Mouse (Mus musculus) brain, embryonic 18.5 days (tissue): Measurements from ENCODE around the gene Tmem132d.
"Not testable (repeated sequence)": the region's sequence is repeated elsewhere in the genome, so short reads cannot be mapped to it uniquely, and the experiment has no call there.

Experiments
- DNase-seq: peaks from one replicate; pipeline ENCODE4 v3.0.0-alpha.2; 2012; ENCODE audit warnings: low read depth, low spot score

The Tmem132d gene

DNA sequence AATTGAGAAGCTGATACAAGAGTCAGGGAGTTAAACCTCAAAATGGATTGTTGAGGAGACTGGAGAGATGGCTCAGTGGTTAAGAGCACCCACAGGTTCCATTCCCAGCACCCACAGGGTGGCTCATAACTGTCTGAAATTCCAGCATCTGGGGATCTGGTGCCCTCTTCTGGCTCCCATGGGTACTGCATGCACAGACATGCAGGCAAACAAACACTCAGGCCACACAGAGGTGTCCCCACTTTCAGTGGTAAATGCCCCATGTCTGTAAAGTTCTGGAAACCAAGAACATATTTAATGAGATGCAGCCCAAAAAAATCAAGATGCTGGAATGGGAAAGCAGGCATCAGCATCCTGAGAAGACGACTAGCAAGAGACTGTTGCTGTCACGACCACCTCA, 333.4 kb downstream of the Tmem132d start:
- DNase-seq = no peak

DNA sequence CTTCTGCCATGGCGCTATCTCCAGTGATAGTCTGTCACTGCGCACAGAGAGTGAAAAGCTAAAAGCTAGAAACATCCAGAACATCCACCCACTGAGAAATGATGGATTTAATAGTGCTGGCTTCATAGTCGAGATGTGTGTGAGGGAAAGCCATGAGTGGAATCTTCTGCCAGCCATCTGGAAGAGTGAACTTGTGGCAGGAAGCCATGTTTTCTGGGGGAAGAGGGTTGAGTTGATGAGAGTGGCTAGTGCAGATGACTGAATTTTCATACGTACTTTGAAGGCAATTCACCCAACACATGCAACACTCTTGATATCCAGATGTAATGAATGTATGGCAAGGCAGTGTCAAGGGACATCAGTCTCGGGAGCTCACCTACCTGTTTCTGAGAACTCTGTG, 342.3 kb downstream of the Tmem132d start:
- no peak for DNase-seq

DNA sequence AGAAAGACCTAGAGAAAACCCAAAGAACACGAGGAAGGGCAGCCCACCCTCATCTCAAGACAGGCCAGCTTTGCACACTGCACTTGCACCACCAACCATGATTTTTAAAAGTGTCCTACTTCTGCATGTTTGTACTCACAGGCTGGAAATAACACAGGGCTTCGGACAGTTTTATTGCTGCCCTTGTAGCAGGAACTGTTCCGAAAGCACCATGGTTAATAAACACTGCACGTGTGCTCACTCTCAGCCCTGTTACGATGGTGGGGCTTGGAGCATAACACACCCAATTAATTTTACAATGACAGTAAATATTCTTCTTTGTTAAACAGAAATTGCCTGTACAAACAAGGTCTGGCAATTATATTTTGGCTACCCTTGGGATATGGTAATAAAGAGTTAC, 357.4 kb downstream of the Tmem132d start:
- no peak for DNase-seq

DNA sequence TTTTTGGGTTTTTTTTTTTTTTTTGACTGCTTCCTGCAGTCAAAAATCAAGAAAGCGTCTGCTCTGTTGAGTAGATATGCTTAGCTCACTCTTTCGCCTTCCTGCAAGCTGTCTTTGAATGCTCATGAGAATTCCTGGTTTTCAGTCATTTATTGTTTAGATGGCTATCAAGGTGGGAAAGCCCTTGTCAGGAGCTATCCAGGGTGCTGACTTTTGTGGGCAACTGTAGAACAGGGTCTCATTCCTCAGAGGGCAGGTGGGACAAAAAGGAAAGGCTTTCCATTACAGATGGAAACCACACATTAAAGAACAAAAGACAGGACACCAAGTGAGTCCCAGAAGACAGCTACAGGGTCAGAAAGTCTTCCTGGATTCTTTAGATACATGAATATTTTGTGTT, 360.3 kb downstream of the Tmem132d start:
- no peak for DNase-seq

DNA sequence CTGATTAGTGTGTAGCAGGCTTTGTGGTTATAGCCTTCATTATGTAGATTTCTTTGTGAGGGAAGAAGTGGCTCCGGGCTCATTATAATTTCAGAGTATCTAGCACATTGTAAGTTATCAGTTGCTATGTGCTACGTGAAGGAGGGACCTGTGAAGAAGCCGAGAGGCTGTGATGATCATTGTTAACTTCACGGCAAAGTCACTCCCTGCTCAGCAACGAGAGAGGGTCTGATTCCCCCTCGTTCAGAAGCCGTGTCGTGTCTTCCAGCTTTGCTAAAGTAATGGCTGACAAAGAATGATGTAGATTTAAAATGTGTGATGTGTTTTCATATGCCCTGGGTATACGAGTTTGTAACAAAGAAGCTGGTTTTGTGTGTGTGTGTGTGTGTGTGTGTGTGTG, 391.1 kb downstream of the Tmem132d start:
- DNase-seq = no peak

DNA sequence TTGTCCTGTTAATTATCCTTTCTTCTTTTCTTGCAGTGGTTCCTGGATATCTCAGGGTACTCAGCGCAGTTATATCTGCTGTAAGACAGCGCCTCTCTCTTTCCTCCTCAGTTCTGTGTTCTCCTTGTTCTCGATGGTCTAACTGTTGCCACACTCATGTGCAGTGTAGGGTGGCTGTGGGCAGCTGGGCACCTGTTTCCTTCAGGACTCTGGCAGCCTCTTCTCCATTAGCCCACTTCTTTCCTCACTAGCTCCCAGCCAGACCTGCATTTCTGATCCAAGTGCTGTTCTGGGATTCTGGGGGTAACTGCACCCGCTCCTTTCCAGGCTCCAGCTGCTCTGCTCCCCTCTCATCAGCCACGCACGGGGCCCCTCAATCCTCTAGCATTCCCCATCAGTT, 392.8 kb downstream of the Tmem132d start:
- no peak for DNase-seq

DNA sequence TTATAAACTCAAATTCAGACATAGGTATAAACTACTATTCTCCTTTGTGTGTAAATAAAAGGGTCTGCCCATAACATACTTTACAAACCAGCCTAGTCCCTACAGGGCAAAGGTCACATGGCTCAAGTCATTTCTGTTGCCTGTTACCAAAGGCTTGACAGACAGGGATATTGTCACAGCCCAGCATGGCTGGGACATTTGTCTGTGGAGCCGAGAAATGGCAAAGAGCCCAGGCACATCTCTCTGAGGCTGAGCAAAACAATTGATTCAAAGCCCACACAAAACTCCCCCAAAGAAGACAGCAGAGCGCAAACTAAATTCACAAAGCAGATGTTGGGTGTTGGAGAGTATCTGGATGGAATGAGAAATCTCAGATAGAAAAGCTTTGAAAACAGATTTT, 405.8 kb downstream of the Tmem132d start:
- DNase-seq = no peak

DNA sequence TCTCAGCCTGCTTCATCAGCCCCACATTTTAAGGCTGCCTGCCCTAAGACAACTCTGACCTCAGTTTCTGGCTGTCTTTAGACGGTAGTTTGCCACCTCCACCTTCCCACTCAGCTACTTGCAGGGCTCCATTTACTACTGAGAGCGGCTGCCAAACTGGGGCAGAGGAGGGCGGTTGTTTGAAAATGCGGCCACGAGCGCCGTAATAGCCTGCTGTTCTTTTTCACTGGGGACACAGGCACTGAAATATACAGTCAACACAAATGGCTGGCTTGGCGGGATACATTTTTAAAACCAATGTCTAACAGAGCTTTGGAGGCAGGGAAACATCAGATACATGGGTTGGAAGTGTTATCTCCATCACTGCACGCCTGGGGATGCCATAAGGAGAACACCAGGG, 428.2 kb downstream of the Tmem132d start:
- no peak for DNase-seq

DNA sequence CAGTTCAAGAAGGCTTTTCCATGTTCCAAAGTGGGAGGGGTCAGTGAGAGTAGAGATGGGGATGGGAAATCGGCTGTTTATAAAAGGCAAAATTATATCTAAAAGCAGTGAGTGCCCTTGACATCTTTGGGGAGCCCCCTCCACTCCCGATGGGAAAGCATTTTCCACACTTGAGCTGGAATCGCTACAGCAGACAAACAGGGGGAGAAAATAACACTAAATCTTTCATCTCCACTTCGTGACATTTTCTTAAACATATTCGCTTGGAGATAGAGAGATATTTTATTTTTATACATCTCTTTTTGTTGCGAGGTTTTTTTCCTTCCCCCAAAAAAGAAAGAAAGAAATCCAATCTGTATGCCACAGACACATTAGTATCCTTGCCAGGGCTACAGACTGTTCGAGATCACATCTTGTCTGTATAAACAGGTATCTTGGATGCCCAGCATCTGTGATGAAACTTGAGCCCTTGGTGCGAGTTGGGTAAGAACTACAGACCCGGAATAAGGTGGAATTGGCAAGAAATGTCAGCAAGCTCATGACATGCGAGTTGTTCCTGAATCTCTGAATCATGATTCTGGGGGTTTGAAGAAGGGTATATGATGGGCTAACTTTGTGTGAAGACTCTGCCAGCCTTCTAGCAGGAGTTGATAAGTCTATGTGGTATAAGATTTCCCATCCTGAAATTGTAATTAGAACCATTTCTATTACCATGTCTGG, 436.2 kb downstream of the Tmem132d start:
- peak; percentile 20 for DNase-seq

DNA sequence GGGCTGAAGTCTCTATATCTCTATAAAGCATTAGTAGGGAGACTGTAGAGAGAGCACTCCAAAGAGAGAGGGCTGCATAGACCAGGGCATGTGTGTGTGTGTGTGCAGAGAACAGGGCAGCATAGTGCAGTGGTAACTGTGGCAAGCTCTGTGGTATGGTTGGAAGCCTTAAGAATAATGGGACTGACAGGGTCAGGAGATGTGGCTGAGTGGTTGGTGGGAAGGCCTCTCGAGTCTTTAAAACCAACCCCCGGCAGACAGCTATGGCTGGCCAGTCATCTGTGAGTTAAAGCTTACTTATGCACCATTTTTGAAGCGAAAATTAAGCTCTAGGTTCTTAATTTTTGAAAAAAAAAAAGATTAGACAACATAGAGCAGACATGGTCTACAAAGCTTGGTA, 439.4 kb downstream of the Tmem132d start:
- no peak for DNase-seq

DNA sequence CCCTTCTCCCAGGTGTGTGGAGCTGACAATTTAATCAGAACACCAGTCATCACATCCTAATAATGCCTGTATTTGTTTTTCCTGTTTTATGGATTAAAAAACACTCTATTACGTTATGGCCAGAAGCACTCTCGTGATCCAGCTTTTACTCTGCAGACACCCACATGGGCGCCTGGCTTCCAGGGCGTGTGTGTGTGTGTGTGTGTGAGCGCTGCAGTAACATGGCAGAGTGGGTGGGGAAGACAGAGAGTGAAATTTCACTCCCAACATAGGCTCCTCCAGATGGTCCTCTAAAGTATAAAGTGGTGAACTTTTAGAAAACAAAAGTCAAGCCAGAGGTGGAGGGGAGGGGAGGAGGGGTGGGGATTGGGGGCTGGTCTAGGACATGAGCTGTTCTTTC, 442.1 kb downstream of the Tmem132d start:
- no peak for DNase-seq

DNA sequence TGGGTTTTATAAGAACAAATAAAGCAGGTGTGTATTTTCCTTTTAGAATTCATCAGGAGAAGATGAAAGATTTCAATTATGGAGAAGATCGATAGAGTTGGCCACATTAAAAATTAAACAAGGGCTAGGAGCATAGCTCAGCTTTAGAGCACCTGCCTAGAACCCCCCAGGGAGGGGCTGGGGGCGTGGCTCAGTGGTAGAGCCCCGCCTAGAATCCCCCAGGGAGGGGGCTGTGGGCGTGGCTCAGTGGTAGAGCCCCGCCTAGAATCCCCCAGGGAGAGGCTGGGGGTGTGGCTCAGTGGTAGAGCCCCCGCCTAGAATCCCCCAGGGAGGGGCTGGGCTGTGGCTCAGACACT, 452.9 kb downstream of the Tmem132d start:
- DNase-seq = not testable (repeated sequence)

DNA sequence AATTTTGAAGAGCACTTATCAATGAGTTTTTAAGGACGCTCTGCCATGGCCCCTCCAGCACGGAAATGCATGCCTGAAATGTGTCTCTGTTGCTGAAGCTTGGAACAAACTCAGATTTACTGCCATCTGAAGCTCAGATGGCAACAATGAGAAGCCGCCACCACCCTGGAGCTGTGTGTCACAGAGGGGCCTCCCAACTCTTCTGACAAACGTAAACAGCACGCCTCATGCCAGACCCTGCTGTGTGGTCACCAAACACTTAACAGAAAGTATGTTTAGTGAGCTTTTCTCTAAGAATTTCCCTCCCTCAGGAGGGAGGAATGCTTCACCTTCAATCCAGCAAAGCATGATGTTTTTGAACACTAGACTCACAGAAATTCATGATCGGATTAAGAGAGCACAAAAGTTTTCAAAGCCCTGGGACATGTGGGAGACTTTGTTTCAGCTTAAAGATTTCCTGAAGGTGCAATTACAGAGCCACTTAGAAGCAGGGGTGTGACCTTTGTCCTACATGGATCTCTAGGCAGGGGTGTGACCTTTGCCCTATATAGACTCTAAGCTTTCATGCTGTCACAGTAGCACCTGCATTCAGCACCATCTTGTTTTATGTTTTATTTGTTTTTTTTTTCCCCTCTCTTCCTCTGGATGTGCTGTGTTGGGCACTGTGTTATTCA, 453.4 kb downstream of the Tmem132d start:
- no peak for DNase-seq

DNA sequence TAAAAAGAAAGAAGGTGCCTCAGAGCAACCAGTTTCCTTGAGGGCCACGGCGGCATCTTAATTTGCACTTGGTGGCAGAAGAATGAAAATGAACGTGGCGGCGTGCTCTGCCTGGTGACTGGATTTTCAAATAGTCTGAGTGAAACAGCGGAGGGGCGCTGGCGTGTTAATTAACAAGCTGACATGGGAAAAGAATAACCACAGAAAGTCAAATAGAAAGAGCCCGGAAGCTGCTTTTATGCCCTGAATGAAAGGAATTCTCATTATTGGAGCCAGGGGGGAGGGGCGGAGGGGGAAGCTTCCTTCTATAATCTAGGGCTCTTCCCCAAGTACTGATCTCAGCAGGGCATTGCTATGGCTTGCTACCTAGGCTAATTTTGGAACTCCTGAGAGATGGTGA, 456.2 kb downstream of the Tmem132d start:
- no peak for DNase-seq

DNA sequence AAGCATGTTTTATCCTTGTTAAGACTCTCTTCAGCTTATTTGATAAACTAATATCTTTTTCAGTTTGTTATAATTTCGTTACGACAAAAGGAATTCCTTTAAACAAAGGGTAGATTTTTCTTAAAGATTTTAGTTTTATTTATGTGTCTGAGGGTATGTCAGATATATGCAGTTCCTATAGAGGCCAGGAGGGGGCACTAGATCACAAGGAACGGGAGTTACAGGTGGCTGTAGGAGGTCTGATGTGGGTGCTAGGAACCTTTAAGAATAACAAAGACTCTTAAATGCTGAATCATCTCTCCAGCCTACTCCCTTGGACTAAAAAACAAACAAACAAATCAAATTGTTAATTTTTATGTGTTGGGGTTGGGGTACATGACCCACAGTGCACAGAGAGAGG, 467.2 kb downstream of the Tmem132d start:
- no peak for DNase-seq

DNA sequence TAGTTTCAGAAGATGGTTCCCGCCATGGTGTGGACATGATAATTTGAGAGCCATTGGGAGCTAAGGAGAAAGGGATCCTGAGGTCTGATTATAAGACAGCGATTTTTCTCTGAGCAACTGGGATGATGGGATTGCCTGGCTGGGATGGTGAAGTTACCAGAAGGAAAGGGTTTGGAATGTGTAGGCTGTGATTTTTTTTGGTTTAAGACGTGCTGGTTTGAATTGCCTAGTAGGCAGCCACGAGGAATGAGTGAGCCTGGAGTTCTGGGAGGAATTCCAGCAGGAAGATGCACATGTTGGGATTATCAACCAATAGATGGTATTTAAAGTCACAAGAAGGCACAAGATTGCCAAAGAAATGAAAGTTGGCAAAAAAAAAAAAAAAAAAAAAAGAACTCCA, 470.2 kb downstream of the Tmem132d start:
- no peak for DNase-seq

DNA sequence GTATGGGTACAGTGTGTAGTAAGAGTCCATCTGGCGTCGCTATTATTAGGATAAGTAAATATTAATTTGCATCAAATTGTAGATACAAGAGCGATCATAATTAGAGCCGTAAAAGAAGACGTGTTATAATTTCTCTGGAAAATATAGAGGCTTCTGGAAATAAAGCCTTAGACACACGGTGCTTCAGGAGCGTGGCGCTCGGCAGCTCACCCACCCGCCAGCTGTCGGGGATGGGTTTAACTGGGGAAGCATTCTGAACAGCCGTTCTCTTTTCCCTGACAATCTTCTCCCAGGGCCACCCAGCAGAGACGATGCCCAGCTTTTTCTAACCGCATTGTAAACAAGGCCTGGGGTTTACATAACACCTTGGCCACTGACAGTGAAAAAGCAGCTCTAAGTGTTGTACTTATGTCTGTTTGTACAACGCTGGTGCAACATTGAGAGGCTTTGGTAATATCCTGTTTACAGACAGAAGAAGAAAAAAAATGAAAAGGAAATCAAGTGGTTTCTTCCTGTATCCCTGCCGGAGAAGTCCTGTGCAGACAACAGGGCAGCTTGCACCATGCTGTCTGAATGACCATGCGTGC, 476.3 kb downstream of the Tmem132d start:
- no peak for DNase-seq

DNA sequence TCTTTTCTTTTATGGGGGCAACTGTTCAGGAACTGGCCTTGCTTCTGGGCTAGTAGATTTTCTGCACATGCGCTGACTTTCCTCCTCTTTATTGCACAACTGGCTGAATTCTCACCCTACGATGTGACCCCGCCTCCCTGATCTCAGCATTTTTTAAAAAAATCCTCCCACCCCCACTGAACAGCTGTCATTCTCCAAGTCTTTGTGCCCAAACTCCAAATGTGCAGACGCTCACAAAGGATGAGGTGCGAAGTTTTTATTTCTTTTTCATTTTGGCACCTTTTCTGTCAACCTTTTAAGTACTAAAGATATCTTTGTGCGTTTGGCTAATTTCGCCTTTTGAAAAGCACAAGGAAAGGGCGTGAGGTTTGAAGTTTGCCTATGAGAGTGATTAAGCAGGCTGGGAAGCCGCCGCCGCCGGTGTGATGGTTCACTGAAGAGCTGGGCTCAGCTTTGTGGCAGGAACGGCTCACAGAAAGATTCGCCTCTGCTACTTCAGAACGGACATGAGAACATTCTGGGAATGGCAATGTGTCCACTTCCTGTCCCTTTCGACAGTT, 478.6 kb downstream of the Tmem132d start:
- no peak for DNase-seq

DNA sequence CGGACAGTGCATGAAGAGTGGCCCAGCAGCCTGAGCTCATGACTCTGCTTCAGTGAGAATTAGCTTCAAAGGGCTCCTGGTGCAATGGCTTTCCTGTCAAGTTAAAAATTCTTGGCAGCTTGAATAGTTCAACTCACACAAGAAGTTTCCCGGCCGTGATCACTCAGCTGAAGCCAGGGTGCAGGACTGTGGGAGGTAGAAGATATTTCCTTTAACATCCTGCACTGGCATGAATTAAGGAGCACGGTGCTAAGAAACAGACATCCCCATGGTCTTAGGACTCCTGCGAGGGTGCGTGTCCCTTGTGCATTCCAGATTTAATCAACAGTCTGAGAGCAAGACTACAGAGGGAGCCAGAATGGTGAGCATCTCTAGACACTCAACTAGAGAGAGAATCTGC, 480.1 kb downstream of the Tmem132d start:
- DNase-seq = no peak

DNA sequence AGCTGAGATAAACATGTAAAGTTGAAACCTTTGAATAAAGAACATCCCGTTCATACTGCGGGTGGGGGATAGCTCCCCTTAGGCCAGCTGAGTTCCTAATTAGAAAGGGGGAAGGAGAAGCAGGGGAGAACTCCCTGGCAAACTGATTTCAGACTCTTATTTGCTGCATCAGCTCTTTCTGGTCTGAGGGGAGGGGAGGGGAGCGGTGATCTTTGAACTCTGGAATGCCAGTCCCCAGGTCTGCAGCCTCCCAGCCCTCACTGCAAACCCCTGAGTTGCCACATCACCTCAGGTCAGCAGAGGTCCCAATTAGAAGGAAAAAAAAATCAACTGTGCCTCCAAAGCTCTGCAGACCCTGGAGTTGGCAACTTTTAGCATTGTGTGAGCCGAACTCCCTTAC, 482.3 kb downstream of the Tmem132d start:
- DNase-seq = no peak

DNA sequence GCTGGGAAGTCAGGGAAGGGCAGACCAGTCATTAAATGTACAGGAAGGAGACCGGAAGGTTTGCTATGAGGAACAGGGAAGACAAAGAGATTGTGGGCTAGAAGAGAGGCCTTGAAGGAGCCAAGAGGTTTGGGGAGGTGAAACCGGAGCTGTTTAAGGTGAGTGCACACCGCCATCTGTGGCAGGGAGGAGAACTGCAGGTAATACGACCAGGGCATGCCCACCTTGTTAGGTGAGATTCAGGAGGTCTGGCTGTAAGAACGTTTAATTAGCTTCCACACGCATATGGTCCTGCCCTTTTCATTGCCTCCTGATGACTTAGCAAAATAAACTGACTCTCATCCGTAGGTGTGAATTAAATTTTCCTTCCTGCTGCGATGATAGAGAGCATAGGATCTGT, 485.6 kb downstream of the Tmem132d start:
- DNase-seq = no peak

DNA sequence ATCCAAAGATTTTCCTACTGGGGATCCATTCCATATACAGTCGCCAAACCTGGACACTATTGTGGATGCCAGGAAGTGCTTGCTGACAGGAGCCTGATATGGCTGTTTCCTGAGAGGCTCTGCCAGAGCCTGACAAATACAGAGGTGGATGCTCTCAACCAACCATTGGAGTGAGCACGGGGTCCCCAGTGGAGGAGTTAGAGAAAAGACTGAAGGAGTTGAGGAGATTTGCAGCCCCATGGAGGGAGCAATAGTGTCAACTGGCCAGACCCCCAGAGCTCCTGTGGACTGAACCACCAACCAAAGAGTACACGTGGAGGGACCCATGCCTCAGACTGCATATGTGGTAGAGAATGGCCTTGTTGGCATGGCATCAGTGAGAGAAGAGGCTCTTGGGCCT, 490.7 kb downstream of the Tmem132d start:
- DNase-seq = not testable (repeated sequence)

DNA sequence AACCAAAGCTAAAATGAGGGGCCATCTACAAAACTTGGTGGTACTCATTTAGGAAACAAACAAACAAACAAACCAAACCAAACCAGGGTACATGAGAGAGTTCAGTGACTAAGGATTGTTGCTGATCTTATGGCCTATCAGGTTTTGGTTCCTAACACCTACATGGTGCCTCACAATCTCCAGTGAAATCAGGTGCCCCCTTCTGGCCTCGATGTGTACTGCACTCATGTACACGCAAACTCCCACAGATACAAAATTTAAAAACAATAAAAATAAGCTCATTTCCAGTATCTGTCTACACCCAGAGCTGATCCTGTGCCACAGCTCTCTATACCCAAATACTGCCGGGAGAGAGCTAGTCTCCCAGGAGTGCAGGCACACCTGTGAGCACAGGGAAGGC, 495.0 kb downstream of the Tmem132d start:
- DNase-seq = no peak
